Mouse (Mus musculus): ENCODE results near the gene Abhd16b. TPM values are rescaled to one million over a fixed set of nuclear protein-coding genes. Genes with fewer than 3 reads are reported as not detected.
A peak's percentile ranks its signal among the peaks of the same experiment; 100 is the strongest.

Gene Abhd16b
- total and polyA plus RNA-seq, 3 experiments, result 0.08 TPM; not detected in 2

- Histone ChIP-seq H3K4me3 (ENCODE audit: control insufficient read depth in 1 of 2, insufficient read depth in 1 of 2, low read depth in 2 of 2, low read length in 2 of 2) (no peak overlapping the region; a peak in 1 of 4 replicates), H3K27ac (ENCODE audit: control insufficient read depth, low read depth, low read length) (no peak overlapping the region), H3K9ac (ENCODE audit: control insufficient read depth, low read depth, low read length, poor library complexity, severe bottlenecking) (no peak overlapping the region; the same call in 1 of the 2 replicates), H3K79me2 (ENCODE audit: control insufficient read depth, insufficient read depth, low read length, poor library complexity) (peaks cover 63% of the 10 kb centered on the region), H3K36me3 (ENCODE audit: control insufficient read depth in 1 of 2, insufficient read depth in 2 of 2, low read length in 2 of 2) (peaks cover 16 to 33% of the 10 kb centered on the region in 2 experiments), H3K27me3 (ENCODE audit: control insufficient read depth in 1 of 2, insufficient read depth in 2 of 2, low read length in 2 of 2) (no peaks in the 10 kb centered on the region), H3K4me1 (ENCODE audit: control insufficient read depth in 1 of 2, insufficient read depth in 2 of 2, low read length in 2 of 2) (peaks cover 10 to 14% of the 10 kb centered on the region in 2 experiments), H3K9me3 (replicated peaks; ENCODE audit: insufficient read depth, low read length) (no peaks in the 10 kb centered on the region)
- TF ChIP-seq SIN3A (IDR thresholded peaks at IDR 0.05; ENCODE audit: low read length) (peak; percentile 32; the same call in 1 of the 2 replicates), CTCF (IDR thresholded peaks at IDR 0.05 in 2 of 3, conservative IDR thresholded peaks at IDR 0.05 in 1 of 3; ENCODE audit: control insufficient read depth in 1 of 3, insufficient read depth in 1 of 3, low read depth in 2 of 3, low read length in 3 of 3, poor library complexity in 1 of 3, severe bottlenecking in 1 of 3) (peak; percentile 16 to 77 (median 33); a peak in 3 of 6 replicates), SMC3 (IDR thresholded peaks at IDR 0.05; ENCODE audit: low read depth, low read length) (peak; percentile 38), TAL1 (IDR thresholded peaks at IDR 0.05; ENCODE audit: low read length) (no peak), MXI1 (IDR thresholded peaks at IDR 0.05; ENCODE audit: low read depth, low read length) (0 out of 2 replicates have a peak, but pooled peaks have one; percentile 11)
- peak; percentile 70 for DNase-seq (ENCODE audit: low read depth, low spot score)
These were observed 29.8 kb downstream of the Abhd16b start for GRCm38 (mm10) chr2:181522811-181523210.

GRCm38 (mm10) chr2:181525526-181525925 lies 32.5 kb downstream of the Abhd16b start:
- Histone ChIP-seq H3K9me3 (replicated peaks; ENCODE audit: insufficient read depth, low read length) (no peaks in the 10 kb centered on the region), H3K27me3 (ENCODE audit: control insufficient read depth in 1 of 2, insufficient read depth in 2 of 2, low read length in 2 of 2) (no peaks in the 10 kb centered on the region), H3K79me2 (ENCODE audit: control insufficient read depth, insufficient read depth, low read length, poor library complexity) (peaks cover 80% of the 10 kb centered on the region), H3K4me1 (ENCODE audit: control insufficient read depth in 1 of 2, insufficient read depth in 2 of 2, low read length in 2 of 2) (peaks cover 7 to 10% of the 10 kb centered on the region in 2 experiments), H3K4me3 (ENCODE audit: control insufficient read depth in 1 of 2, insufficient read depth in 1 of 2, low read depth in 2 of 2, low read length in 2 of 2) (no peak overlapping the region), H3K9ac (ENCODE audit: control insufficient read depth, low read depth, low read length, poor library complexity, severe bottlenecking) (no peak overlapping the region), H3K27ac (ENCODE audit: control insufficient read depth, low read depth, low read length) (no peak overlapping the region), H3K36me3 (ENCODE audit: control insufficient read depth in 1 of 2, insufficient read depth in 2 of 2, low read length in 2 of 2) (peaks cover 23 to 31% of the 10 kb centered on the region in 2 experiments)
- no peak for DNase-seq (ENCODE audit: low read depth, low spot score)
- TF ChIP-seq SMC3 (IDR thresholded peaks at IDR 0.05; ENCODE audit: low read depth, low read length) (no peak), ELF1 (IDR thresholded peaks at IDR 0.05; ENCODE audit: low read depth, low read length) (no peak), CHD2 (IDR thresholded peaks at IDR 0.05; ENCODE audit: low read length) (no peak), ZNF384 (IDR thresholded peaks at IDR 0.05; ENCODE audit: low read depth, low read length) (no peak), POLR2AphosphoS5 (IDR thresholded peaks at IDR 0.05; ENCODE audit: borderline replicate concordance, low read depth, low read length) (no peak), MAZ (IDR thresholded peaks at IDR 0.05; ENCODE audit: low read depth, low read length) (no peak), UBTF (IDR thresholded peaks at IDR 0.05; ENCODE audit: borderline replicate concordance, insufficient read depth, low read depth, low read length) (no peak), ZKSCAN1 (IDR thresholded peaks at IDR 0.05; ENCODE audit: low read depth, low read length) (no peak), HCFC1 (IDR thresholded peaks at IDR 0.05; ENCODE audit: low read depth, low read length) (no peak), USF1 (IDR thresholded peaks at IDR 0.05; ENCODE audit: low read depth, low read length) (no peak), MYB (IDR thresholded peaks at IDR 0.05; ENCODE audit: low read depth, low read length) (no peak), BHLHE40 (IDR thresholded peaks at IDR 0.05; ENCODE audit: borderline replicate concordance, low read depth, low read length) (no peak), TAL1 (IDR thresholded peaks at IDR 0.05; ENCODE audit: low read length) (no peak), JUND (IDR thresholded peaks at IDR 0.05; ENCODE audit: low read depth, low read length) (no peak)

Measured in MEL (cell line).